Mouse (Mus musculus) bone marrow macrophage, adult 2 months (primary cell): Measurements from ENCODE around the gene Fam222a.

Source experiments
- CTCF ChIP-seq: IDR thresholded peaks from 2 replicates; pipeline ENCODE4 v1.5.1; 2012; ENCODE audit warnings: low read depth, mild to moderate bottlenecking, low read length, moderate library complexity
- POLR2A ChIP-seq: IDR thresholded peaks from 2 replicates; pipeline ENCODE4 v1.6.1; 2012; ENCODE audit warnings: mild to moderate bottlenecking, low read depth, low read length, borderline replicate concordance

GRCm38 (mm10) chr5:114603975-114604374 is 36.2 kb downstream of the Fam222a start:
- peak; percentile 51 for TF ChIP-seq CTCF
- no peak for TF ChIP-seq POLR2A
